Mouse (Mus musculus) megakaryocyte-erythroid progenitor cell, adult 5 weeks (primary cell): Measurements from ENCODE around the gene BC030500. TPM values are rescaled to one million over a fixed set of nuclear protein-coding genes. Genes with fewer than 3 reads are reported as not detected.

ENCODE experiments used
- polyA plus RNA-seq: library from polyadenylated mRNA; stranded (reverse); fragments of >175 nt; gene quantifications from 2 replicates; pipeline ENCODE4 v1.2.3, GENCODE M21; 2012

The BC030500 gene
- polyA plus RNA-seq = not detected in 2 replicates

DNA sequence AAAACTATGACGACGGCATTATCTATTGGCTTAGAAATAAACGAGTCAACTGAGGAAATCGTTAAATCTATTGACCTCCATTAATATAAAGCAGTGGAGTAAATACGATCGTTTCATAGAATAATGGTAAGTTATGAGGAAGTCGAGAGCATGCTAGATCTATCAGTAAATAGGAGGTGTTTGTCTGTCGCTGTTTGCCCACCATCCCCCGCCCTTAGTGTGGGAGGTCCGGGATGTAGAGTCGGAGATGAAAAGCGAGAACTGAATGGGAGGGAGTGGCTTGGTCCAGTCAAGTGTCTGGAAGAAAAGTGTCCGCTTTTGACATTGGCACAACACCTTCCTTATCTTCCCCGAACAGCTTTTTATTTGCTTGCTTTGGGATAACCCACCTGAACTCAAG is at the start of gene BC030500:
Gene BC030500 (plus strand): TSS at position 79 of the 400 bp plus-strand sequence.

GRCm38 (mm10) chr8:58912196-58912839 is 763 bp downstream of the BC030500 start, which contains the start of gene Galntl6:
Gene Galntl6 (minus strand): TSS chr8:58912640.

Other genes with a start within 250 kb of the BC030500 start
- gene Galntl6, start 885 bp downstream of the BC030500 start, polyA plus RNA-seq = not detected in 2 replicates